Mouse (Mus musculus) bone marrow macrophage, adult 2 months (primary cell): ENCODE results near the gene Cdv3.

ENCODE experiments used
- CTCF ChIP-seq: IDR thresholded peaks from 2 replicates; pipeline ENCODE4 v1.5.1; 2012; ENCODE audit warnings: low read depth, mild to moderate bottlenecking, low read length, moderate library complexity
- POLR2A ChIP-seq: IDR thresholded peaks from 2 replicates; pipeline ENCODE4 v1.6.1; 2012; ENCODE audit warnings: mild to moderate bottlenecking, low read depth, low read length, borderline replicate concordance

DNA sequence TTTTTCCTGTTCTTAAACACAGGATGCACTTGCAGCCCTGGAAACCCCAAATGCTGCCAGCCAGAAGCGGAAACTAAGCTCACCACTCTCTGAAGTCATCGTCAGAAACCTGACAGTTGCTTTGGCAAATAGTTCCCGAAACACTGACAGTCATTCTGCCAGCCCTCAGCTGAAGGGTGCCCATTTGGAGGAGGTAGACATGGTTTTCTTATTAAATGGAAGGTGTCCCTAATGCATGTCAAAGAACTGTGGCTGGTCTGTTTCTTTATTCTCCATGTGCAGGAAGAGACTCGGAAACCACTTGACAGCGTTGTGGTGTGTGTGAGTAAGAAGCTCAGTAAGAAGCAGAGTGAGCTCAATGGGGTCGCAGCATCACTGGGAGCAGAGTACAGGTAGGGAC is 33.0 kb downstream of the Cdv3 start:
- TF ChIP-seq POLR2A (no peak), CTCF (no peak)
